Mouse (Mus musculus): Measurements from ENCODE around the gene Ica1. TPM values are rescaled to one million over a fixed set of nuclear protein-coding genes. Genes with fewer than 3 reads are reported as not detected.

Gene Ica1
- polyA plus RNA-seq, 1 experiment from 2014 or later: 23.3 TPM

DNA sequence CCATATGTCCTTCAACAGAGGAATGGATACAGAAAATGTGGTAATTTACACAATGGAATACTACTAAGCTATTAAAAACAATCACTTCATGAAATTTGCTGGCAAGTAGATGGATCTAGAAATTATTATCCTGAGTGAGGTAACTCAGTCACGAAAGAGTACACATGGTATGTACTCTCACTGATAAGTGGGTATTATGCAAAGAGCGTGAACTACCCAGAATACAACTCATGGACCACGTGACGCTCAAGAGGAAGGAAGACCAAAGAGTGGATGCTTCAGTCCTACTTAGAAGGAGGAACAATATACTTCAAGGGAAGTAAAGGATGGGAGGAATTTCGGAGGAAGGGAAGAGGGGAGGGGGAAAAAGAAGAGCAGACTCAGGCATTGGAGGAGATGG is 11.6 kb downstream of the Ica1 start:
- no peaks in the 10 kb centered on the region for H3K27me3 ChIP-seq
- H3K9me3 ChIP-seq: no peaks in the 10 kb centered on the region
- no peaks in the 10 kb centered on the region for H3K4me1 ChIP-seq
- H3K4me2 ChIP-seq (replicated peaks): no peak overlapping the region
- WGBS: 88% methylated on average over 5 of the region's 5 CpGs
- H3K4me3 ChIP-seq: no peak overlapping the region
- H3K36me3 ChIP-seq: no peaks in the 10 kb centered on the region
- no peak overlapping the region for H3K27ac ChIP-seq
- H3K9ac ChIP-seq: no peak overlapping the region
- no peak for ATAC-seq (ENCODE audit: insufficient number of reproducible peaks, insufficient read depth, low FRiP score, low TSS enrichment)

DNA sequence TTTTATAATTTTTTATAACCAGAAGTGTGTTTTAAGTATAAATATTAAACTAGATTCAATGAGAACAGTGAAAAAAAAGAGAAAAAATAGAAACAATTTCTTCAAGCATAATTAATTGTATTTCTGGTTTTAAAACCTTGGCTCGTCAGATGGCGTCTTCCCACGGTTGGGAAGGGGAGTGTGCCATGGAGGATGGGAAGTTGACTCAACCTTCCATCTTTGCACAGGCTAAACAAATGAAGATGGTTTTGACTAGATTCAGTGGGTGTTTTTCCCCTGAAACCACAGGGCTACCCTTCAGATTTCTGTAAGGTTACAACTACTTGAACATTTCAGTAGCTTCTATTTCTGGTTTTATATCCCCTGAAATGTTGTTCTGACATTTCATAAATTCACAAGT is 12.5 kb downstream of the Ica1 start:
- Histone ChIP-seq H3K4me1 (no peaks in the 10 kb centered on the region), H3K9me3 (no peaks in the 10 kb centered on the region), H3K27me3 (no peaks in the 10 kb centered on the region), H3K9ac (no peak overlapping the region), H3K4me3 (no peak overlapping the region), H3K4me2 (replicated peaks) (no peak overlapping the region), H3K36me3 (no peaks in the 10 kb centered on the region), H3K27ac (no peak overlapping the region)
- ATAC-seq (ENCODE audit: insufficient number of reproducible peaks, insufficient read depth, low FRiP score, low TSS enrichment): no peak
- 84% methylated on average over 3 of the region's 3 CpGs for WGBS

GRCm38 (mm10) chr6:8765064-8765463 is 13.2 kb downstream of the Ica1 start:
- no peaks in the 10 kb centered on the region for H3K36me3 ChIP-seq
- no peak for ATAC-seq (ENCODE audit: insufficient number of reproducible peaks, insufficient read depth, low FRiP score, low TSS enrichment)
- no peak overlapping the region for H3K4me3 ChIP-seq
- H3K27me3 ChIP-seq: no peaks in the 10 kb centered on the region
- no peak overlapping the region for H3K4me2 ChIP-seq (replicated peaks)
- H3K4me1 ChIP-seq: no peaks in the 10 kb centered on the region
- H3K9me3 ChIP-seq: no peaks in the 10 kb centered on the region
- no peak overlapping the region for H3K9ac ChIP-seq
- H3K27ac ChIP-seq: no peak overlapping the region
- 58% methylated on average over 1 of the region's 1 CpGs for WGBS

DNA sequence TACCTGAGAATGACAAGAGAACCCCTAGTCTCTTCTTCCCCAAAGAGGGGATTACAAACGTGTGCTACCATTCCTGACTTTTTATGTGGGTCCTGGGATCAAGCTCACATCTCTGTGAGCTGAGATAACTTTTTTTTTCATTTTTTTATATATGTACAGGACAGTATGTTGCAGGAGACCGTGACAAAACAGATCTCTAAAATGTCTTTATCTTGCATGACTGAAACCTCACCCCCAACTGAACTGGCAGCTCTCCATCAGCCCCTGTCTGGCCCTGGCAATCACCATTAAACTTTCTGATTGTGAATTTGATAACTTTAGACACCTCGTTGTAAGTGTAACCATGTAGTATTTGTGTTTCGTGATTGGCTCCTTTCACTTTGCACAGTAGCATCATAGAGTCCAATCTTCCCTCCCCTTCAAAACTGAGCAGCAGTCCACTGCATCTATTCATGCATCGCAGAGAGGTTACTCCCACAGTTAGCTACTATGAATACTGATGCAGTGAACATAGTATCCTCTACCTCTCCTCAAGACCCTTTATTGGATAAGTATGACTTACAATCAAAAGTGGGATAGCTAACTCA is 17.5 kb downstream of the Ica1 start:
- WGBS: 83% methylated on average over 5 of the region's 5 CpGs
- H3K27ac ChIP-seq: no peak overlapping the region
- H3K4me1 ChIP-seq: no peaks in the 10 kb centered on the region
- H3K9me3 ChIP-seq: no peaks in the 10 kb centered on the region
- no peaks in the 10 kb centered on the region for H3K27me3 ChIP-seq
- no peak for ATAC-seq (ENCODE audit: insufficient number of reproducible peaks, insufficient read depth, low FRiP score, low TSS enrichment)
- no peaks in the 10 kb centered on the region for H3K36me3 ChIP-seq
- no peak overlapping the region for H3K4me2 ChIP-seq (replicated peaks)
- no peak overlapping the region for H3K4me3 ChIP-seq
- H3K9ac ChIP-seq: no peak overlapping the region

DNA sequence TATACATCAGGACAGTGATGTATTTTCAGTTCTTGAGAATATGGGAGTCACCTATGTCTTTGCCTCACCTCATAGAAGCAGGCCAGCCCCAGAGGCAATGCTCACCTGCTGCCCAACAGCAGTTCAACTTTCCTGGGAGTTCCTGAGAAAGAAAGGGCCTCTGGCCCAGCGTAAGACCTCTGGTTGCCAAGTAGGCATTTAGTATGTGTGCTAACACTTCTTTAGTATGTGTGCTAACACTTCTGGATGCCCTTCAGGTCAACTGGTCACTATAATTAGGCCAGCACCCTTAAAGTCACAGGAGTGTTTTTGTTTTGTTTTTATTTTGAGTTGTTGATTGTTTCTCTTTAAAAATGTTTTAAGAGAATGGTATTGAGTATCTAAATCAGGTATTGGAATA is 18.4 kb downstream of the Ica1 start:
- no peak overlapping the region for H3K4me3 ChIP-seq
- H3K36me3 ChIP-seq: no peaks in the 10 kb centered on the region
- H3K9ac ChIP-seq: no peak overlapping the region
- H3K27ac ChIP-seq: no peak overlapping the region
- ATAC-seq (ENCODE audit: insufficient number of reproducible peaks, insufficient read depth, low FRiP score, low TSS enrichment): no peak
- WGBS: 78% methylated on average over 1 of the region's 1 CpGs
- no peaks in the 10 kb centered on the region for H3K4me1 ChIP-seq
- no peaks in the 10 kb centered on the region for H3K27me3 ChIP-seq
- H3K9me3 ChIP-seq: no peaks in the 10 kb centered on the region
- H3K4me2 ChIP-seq (replicated peaks): no peak overlapping the region

- Histone ChIP-seq H3K27ac (no peak overlapping the region), H3K9me3 (no peaks in the 10 kb centered on the region), H3K36me3 (no peaks in the 10 kb centered on the region), H3K27me3 (no peaks in the 10 kb centered on the region), H3K4me2 (replicated peaks) (no peak overlapping the region), H3K4me1 (no peaks in the 10 kb centered on the region), H3K9ac (no peak overlapping the region), H3K4me3 (no peak overlapping the region)
- 73% methylated on average over 8 of the region's 8 CpGs for WGBS
- ATAC-seq (ENCODE audit: insufficient number of reproducible peaks, insufficient read depth, low FRiP score, low TSS enrichment): no peak
Observed at GRCm38 (mm10) chr6:8755760-8756276, 22.5 kb downstream of the Ica1 start.

GRCm38 (mm10) chr6:8754486-8754885 is 23.8 kb downstream of the Ica1 start:
- 91% methylated on average over 5 of the region's 5 CpGs for WGBS
- ATAC-seq (ENCODE audit: insufficient number of reproducible peaks, insufficient read depth, low FRiP score, low TSS enrichment): no peak
- Histone ChIP-seq H3K4me3 (no peak overlapping the region), H3K4me1 (no peaks in the 10 kb centered on the region), H3K9ac (no peak overlapping the region), H3K4me2 (replicated peaks) (no peak overlapping the region), H3K9me3 (no peaks in the 10 kb centered on the region), H3K27ac (no peak overlapping the region), H3K36me3 (no peaks in the 10 kb centered on the region), H3K27me3 (no peaks in the 10 kb centered on the region)

DNA sequence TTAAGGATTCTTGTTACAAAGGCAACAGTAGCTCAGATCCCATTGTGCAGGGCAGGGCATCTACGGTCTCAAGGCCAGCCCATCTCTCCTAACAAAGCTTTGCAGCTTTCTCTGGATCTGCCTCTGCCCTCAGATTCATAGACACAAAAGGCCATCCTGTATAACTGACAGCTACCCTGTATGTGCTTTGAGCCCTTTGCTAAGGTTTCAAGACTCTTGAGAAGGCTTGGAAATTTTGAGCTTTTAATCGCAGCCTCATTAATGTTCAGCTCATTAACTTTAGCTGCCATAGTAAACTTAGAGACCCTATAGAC is 24.6 kb downstream of the Ica1 start:
- H3K4me1 ChIP-seq: no peaks in the 10 kb centered on the region
- H3K36me3 ChIP-seq: no peaks in the 10 kb centered on the region
- no peak overlapping the region for H3K4me2 ChIP-seq (replicated peaks)
- no peaks in the 10 kb centered on the region for H3K9me3 ChIP-seq
- H3K27ac ChIP-seq: no peak overlapping the region
- H3K4me3 ChIP-seq: no peak overlapping the region
- ATAC-seq (ENCODE audit: insufficient number of reproducible peaks, insufficient read depth, low FRiP score, low TSS enrichment): no peak
- 84% methylated on average over 2 of the region's 2 CpGs for WGBS
- H3K9ac ChIP-seq: no peak overlapping the region
- H3K27me3 ChIP-seq: no peaks in the 10 kb centered on the region

DNA sequence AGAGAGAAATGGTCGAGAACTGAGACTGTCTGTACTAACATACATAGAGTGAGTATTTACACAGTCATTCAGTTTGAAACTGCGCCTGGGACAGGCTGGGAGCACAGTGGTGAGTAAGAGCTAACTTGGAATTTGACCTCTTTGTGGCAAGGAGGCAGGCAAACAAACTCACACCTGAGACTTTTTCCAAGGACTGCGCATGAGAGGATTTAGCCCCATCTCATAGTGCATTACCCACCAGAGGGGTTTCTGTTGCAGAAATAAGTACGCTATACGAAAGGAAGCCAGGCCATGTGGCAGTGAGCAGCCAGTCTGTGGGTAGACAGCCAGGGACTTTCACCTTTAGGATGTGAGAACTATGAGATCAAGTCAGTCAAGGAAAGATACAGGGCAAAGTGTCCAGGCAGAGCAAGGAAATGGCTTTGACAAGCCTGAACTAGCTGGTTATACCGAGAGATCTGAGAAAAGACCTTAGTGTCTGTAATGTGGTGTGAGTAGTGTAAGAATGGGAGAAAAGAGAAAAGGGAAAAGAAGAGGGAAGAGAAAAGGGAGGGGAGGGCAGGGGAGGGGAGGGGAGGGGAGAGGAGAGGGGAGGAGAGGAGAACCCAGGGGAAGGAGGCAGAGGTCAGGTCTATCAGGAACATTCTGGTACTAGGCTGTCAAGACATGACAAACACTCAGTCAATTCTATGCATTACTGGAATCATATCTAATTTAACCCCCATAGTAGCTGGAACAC is 25.1 kb downstream of the Ica1 start:
- H3K4me2 ChIP-seq (replicated peaks): no peak overlapping the region
- H3K4me3 ChIP-seq: no peak overlapping the region
- H3K27ac ChIP-seq: no peak overlapping the region
- 82% methylated on average over 6 of the region's 6 CpGs for WGBS
- H3K36me3 ChIP-seq: no peaks in the 10 kb centered on the region
- H3K27me3 ChIP-seq: no peaks in the 10 kb centered on the region
- no peak for ATAC-seq (ENCODE audit: insufficient number of reproducible peaks, insufficient read depth, low FRiP score, low TSS enrichment)
- no peak overlapping the region for H3K9ac ChIP-seq
- H3K4me1 ChIP-seq: no peaks in the 10 kb centered on the region
- no peaks in the 10 kb centered on the region for H3K9me3 ChIP-seq

DNA sequence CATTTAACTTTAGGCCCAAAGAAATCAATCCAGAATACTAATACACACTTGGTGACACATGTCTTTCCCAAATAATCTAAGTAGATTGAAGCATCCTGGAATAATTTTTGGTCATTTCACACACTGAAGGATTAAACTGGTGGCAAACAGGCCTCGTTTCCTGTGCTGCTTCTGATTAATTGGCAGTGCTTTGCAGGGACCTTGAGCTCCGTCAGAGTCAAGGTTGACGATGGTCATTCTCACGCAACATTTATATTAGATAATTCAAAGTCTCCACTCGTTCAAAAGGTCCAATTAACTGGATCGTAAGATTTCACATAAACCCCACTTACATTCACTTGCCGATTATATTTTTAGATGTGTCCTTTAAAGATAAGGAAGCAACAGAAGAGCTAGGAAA is 33.4 kb downstream of the Ica1 start:
- Histone ChIP-seq H3K4me2 (replicated peaks) (no peak overlapping the region), H3K27ac (no peak overlapping the region), H3K27me3 (no peaks in the 10 kb centered on the region), H3K4me3 (no peak overlapping the region), H3K9me3 (no peaks in the 10 kb centered on the region), H3K4me1 (peaks cover 11% of the 10 kb centered on the region; the same call in 1 of the 2 replicates), H3K36me3 (no peaks in the 10 kb centered on the region), H3K9ac (no peak overlapping the region)
- no peak for ATAC-seq (ENCODE audit: insufficient number of reproducible peaks, insufficient read depth, low FRiP score, low TSS enrichment)
- 70% methylated on average over 7 of the region's 7 CpGs for WGBS

GRCm38 (mm10) chr6:8744273-8744785 is 34.0 kb downstream of the Ica1 start:
- H3K27me3 ChIP-seq: no peaks in the 10 kb centered on the region
- H3K9ac ChIP-seq: no peak overlapping the region
- no peak for ATAC-seq (ENCODE audit: insufficient number of reproducible peaks, insufficient read depth, low FRiP score, low TSS enrichment)
- H3K9me3 ChIP-seq: no peaks in the 10 kb centered on the region
- H3K36me3 ChIP-seq: no peaks in the 10 kb centered on the region
- no peak overlapping the region for H3K27ac ChIP-seq
- peaks cover 11% of the 10 kb centered on the region; the same call in 1 of the 2 replicates for H3K4me1 ChIP-seq
- WGBS: 91% methylated on average over 4 of the region's 4 CpGs
- H3K4me3 ChIP-seq: no peak overlapping the region
- H3K4me2 ChIP-seq (replicated peaks): no peak overlapping the region

DNA sequence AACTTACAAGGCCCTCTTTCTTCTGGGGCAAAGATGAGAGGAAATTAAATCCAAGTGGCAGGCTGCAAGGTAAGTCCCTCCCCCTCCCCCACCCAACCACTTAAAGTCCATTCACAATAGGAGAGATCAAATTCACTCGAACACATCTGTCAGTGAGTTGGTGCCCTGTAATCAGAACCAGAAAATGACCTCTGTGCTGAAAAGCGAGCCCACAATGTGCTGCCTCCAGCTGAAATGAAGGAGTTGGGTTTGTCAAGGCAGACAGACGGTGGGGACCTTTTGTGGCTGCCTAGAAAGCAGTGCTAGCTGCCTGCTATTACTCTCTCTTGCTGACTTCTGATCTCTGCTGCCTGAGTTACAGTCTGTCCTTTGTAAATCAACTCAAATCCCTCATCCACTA is 35.8 kb downstream of the Ica1 start:
- peak overlapping the region; percentile 76 for H3K27ac ChIP-seq

More for the DNA sequence above, 35.8 kb downstream of the Ica1 start:
- 8% methylated on average over 3 of the region's 3 CpGs for WGBS
- H3K27me3 ChIP-seq: no peaks in the 10 kb centered on the region
- no peaks in the 10 kb centered on the region for H3K9me3 ChIP-seq
- H3K36me3 ChIP-seq: no peaks in the 10 kb centered on the region
- no peak overlapping the region for H3K4me2 ChIP-seq (replicated peaks)
- H3K9ac ChIP-seq: no peak overlapping the region
- peak; percentile 52; the same call in 1 of the 2 replicates for ATAC-seq (ENCODE audit: insufficient number of reproducible peaks, insufficient read depth, low FRiP score, low TSS enrichment)
- peaks cover 11% of the 10 kb centered on the region; the same call in 1 of the 2 replicates for H3K4me1 ChIP-seq
- no peak overlapping the region for H3K4me3 ChIP-seq

All from embryonic facial prominence, embryonic 12.5 days (tissue).